Mouse (Mus musculus): Measurements from ENCODE around the gene Slc4a1ap. TPM values are rescaled to one million over a fixed set of nuclear protein-coding genes. Genes with fewer than 3 reads are reported as not detected.

The Slc4a1ap gene
- 48.0 TPM for polyA plus RNA-seq (2017; shearing (Covaris generic))

GRCm38 (mm10) chr5:31526354-31527116 lies at the start of gene Slc4a1ap:
Slc4a1ap (plus strand) TSS chr5:31526995.

GRCm38 (mm10) chr5:31485440-31485839 lies 41.4 kb upstream of the Slc4a1ap start, which contains the start of gene 4930548H24Rik:
4930548H24Rik (plus strand) TSS chr5:31485740.

GRCm38 (mm10) chr5:31494513-31495297 lies 32.1 kb upstream of the Slc4a1ap start, which contains the start of gene Gpn1:
Gpn1 (plus strand) TSS chr5:31494741.

GRCm38 (mm10) chr5:31527707-31528106 lies 912 bp downstream of the Slc4a1ap start, which contains the start of gene Supt7l:
Supt7l (minus strand) TSS chr5:31527807.

GRCm38 (mm10) chr5:31596481-31597429 lies 70.0 kb downstream of the Slc4a1ap start, which contains the start of gene Mrpl33:
Mrpl33 (plus strand) TSS chr5:31596935.

Other genes starting within 250 kb of the Slc4a1ap start
- 10.2 TPM for gene Ift172, start 235.9 kb upstream of the Slc4a1ap start, polyA plus RNA-seq (2017; shearing (Covaris generic))
- not detected for gene Fndc4, start 230.9 kb upstream of the Slc4a1ap start, polyA plus RNA-seq (2017; shearing (Covaris generic))
- not detected for gene Gckr, start 229.6 kb upstream of the Slc4a1ap start, polyA plus RNA-seq (2017; shearing (Covaris generic))
- 59.6 TPM for gene Zfp512, start 74.6 kb upstream of the Slc4a1ap start, polyA plus RNA-seq (2017; shearing (Covaris generic))
- gene 4930548H24Rik, start 41.3 kb upstream of the Slc4a1ap start, polyA plus RNA-seq (2017; shearing (Covaris generic)) = not detected
- gene Gpn1, start 32.3 kb upstream of the Slc4a1ap start, polyA plus RNA-seq (2017; shearing (Covaris generic)) = 45.2 TPM
- 24.6 TPM for gene Supt7l, start 812 bp downstream of the Slc4a1ap start, polyA plus RNA-seq (2017; shearing (Covaris generic))
- gene Mrpl33, start 69.9 kb downstream of the Slc4a1ap start, polyA plus RNA-seq (2017; shearing (Covaris generic)) = 243 TPM
- gene Rbks, start 170.6 kb downstream of the Slc4a1ap start, polyA plus RNA-seq (2017; shearing (Covaris generic)) = 25.3 TPM
- 51.2 TPM for gene Babam2, start 170.7 kb downstream of the Slc4a1ap start, polyA plus RNA-seq (2017; shearing (Covaris generic))

All from CD4-positive, CD25-positive, alpha-beta regulatory T cell, adult 9 weeks (primary cell).